Mouse (Mus musculus) midbrain, embryonic 13.5 days (tissue): Measurements from ENCODE around the gene Hba-a2. TPM values are rescaled to one million over a fixed set of nuclear protein-coding genes. Genes with fewer than 3 reads are reported as not detected.
"Not testable (repeated sequence)": the region's sequence is repeated elsewhere in the genome, so short reads cannot be mapped to it uniquely, and the experiment has no call there.

Experiments used
- ATAC-seq: fragments of 200-750 bp; cut with Nextera tagmentation; 2 replicates; pipeline ENCODE4 v1.8.0; 2017; ENCODE audit warnings: mild to moderate bottlenecking, moderate TSS enrichment, moderate library complexity
- H3K27ac ChIP-seq: fragments of 300-500 bp; sonication (generic); 2 replicates; pipeline ENCODE4 v1.5.1; 2015; ENCODE audit warnings: inconsistent platforms, mild to moderate bottlenecking, moderate library complexity
- H3K27me3 ChIP-seq: fragments of 300-500 bp; sonication (generic); 2 replicates; pipeline ENCODE4 v1.6.1; 2015; ENCODE audit warnings: mild to moderate bottlenecking, inconsistent platforms
- H3K36me3 ChIP-seq: fragments of 300-500 bp; sonication (generic); 2 replicates; pipeline ENCODE4 v1.6.1; 2015; ENCODE audit warnings: mild to moderate bottlenecking, inconsistent platforms
- H3K4me1 ChIP-seq: fragments of 300-500 bp; sonication (generic); replicated peaks from 2 replicates; pipeline ENCODE4 v1.6.1; 2015; ENCODE audit warnings: inconsistent platforms
- H3K4me2 ChIP-seq: fragments of 300-500 bp; sonication (generic); replicated peaks from 2 replicates; pipeline ENCODE4 v1.6.1; 2015; ENCODE audit warnings: moderate library complexity, mild to moderate bottlenecking, inconsistent platforms
- H3K4me3 ChIP-seq: fragments of 300-500 bp; sonication (generic); replicated peaks from 2 replicates; pipeline ENCODE4 v1.5.1; 2015; ENCODE audit warnings: mild to moderate bottlenecking, inconsistent platforms
- H3K9ac ChIP-seq: fragments of 300-500 bp; sonication (generic); replicated peaks from 2 replicates; pipeline ENCODE4 v1.6.1; 2015; ENCODE audit warnings: mild to moderate bottlenecking, inconsistent platforms
- H3K9me3 ChIP-seq: fragments of 300-500 bp; sonication (generic); 2 replicates; pipeline ENCODE4 v1.6.1; 2016; ENCODE audit warnings: mild to moderate bottlenecking, inconsistent platforms
- WGBS: fragments of 180-500 bp; shearing (Covaris S2); methylation state at CpG from one replicate; pipeline ENCODE4 v1.1.7; 2015; 5-methylcytosine and 5-hydroxymethylcytosine counted together
- polyA plus RNA-seq: library from polyadenylated mRNA; unstranded; fragments of >200 nt; fragmentation: Nextera tagmentation; extraction: Ambion mirVana; gene quantifications from 2 replicates; pipeline ENCODE4 v1.2.1, GENCODE M21; 2015

The Hba-a2 gene
- 5,740 and 6,263 TPM in 2 replicates for polyA plus RNA-seq

DNA sequence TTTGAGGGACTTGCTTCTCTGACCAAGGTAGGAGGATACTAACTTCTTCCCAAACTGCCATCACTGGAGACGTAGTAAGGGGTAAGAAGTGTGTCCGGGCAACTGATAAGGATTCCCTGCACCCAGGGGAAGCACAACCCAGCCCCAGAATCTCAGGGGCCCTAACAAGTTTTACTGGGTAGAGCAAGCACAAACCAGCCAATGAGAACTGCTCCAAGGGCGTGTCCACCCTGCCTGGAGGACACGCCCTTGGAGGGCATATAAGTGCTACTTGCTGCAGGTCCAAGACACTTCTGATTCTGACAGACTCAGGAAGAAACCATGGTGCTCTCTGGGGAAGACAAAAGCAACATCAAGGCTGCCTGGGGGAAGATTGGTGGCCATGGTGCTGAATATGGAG is at the start of gene Hba-a2:
Gene Hba-a2 (plus strand): TSS at position 287 of the 400 bp plus-strand sequence.
- H3K36me3 ChIP-seq, H3K4me3 ChIP-seq, H3K9ac ChIP-seq, H3K4me2 ChIP-seq, H3K4me1 ChIP-seq, H3K27me3 ChIP-seq, H3K27ac ChIP-seq, ATAC-seq, H3K9me3 ChIP-seq: not testable (repeated sequence)
- WGBS: no CpG with 5 or more reads among the region's 4 CpGs

DNA sequence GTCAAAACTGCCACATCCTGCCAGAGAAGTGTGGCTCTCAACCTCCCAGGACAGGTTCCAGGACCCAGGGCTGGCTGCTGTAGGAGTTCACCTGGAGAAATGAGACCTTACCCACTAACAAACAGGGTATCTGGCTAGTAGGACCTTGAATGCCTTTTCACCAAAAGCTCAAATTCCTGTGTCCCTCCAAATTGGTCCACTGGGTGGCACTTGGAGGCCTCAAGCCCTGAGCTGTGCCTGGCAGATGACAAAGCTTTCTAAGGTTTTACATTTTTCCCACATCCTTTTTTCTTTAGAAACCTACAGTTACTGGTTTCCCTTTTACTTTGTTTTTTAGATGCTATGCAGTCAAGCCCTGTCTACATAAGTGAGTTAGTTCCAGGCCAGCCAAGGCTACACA is 49.2 kb upstream of the Hba-a2 start:
- Histone ChIP-seq H3K4me2 (no peak overlapping the region), H3K9ac (no peak overlapping the region), H3K4me3 (no peak overlapping the region), H3K27me3 (no peaks in the 10 kb centered on the region), H3K27ac (no peak overlapping the region), H3K36me3 (peaks cover 63% of the 10 kb centered on the region), H3K4me1 (no peaks in the 10 kb centered on the region), H3K9me3 (no peaks in the 10 kb centered on the region)
- no peak for ATAC-seq

DNA sequence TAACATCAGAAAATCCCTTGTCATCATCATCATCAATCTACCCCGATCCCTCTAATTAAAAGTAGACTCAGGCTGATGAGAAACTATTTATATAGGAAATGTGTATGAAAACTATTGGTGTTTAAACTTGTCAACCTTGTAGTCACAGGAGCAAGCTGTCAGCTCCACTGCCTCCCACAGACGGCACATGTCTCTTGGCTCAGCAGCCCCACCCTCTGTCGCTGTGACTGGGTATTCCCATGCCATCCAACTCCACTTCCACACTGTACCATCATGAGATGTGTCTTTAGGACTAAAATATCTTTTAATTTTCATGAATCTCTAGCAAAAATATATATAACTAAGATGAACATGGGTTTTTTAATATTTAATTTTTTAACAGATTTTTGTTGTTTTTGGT is 47.9 kb upstream of the Hba-a2 start:
- Histone ChIP-seq H3K4me3 (no peak overlapping the region), H3K4me1 (no peaks in the 10 kb centered on the region), H3K27me3 (no peaks in the 10 kb centered on the region), H3K36me3 (peaks cover 75% of the 10 kb centered on the region), H3K27ac (no peak overlapping the region), H3K9ac (no peak overlapping the region), H3K4me2 (no peak overlapping the region), H3K9me3 (no peaks in the 10 kb centered on the region)
- no peak for ATAC-seq
- WGBS: 90% methylated on average over 3 of the region's 3 CpGs

DNA sequence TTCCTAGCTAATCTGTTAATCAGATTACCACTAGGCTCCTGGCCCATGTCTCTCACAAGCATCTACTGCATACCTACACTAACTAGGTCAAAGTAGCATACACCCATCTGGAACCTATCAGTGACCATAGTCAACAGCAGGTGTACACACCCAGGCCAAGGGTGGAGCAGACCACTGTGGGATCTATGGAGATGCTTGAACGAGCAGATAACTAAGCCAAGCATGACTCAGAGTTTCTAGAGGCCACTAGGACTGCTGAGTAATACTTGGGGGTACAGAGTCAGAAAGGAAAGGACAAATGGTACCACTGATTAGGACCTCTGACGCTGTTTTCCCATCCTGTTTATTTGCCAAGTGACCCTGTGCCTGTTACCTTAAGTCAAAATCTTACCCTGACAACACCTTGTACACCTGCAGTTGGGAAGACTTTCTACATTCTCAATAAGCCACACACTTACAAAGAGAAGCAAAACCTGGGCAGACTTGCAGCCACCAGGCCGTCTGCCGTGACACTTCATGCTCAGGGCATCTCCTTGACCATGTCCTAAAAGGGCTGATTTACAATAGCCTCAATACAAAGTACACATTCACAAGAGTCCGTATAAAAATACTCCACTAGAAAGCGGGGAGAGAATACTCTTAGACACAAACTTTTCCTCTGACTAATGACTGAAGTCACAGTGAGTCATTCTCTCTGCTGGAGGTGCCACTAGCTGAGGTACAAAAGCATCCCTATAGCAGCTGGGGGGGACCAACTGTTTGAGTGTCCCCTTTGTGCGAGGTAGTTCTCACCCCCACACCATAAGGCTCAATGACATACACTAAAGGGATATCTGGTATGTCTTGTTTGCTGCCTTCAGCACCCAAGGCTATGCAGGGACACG is 45.2 kb upstream of the Hba-a2 start:
- H3K4me2 ChIP-seq: no peak overlapping the region
- H3K36me3 ChIP-seq: peaks cover 75% of the 10 kb centered on the region
- no peak overlapping the region for H3K4me3 ChIP-seq
- no peak overlapping the region for H3K9ac ChIP-seq
- ATAC-seq: no peak
- H3K27me3 ChIP-seq: no peaks in the 10 kb centered on the region
- no peaks in the 10 kb centered on the region for H3K9me3 ChIP-seq
- WGBS: 93% methylated on average over 8 of the region's 8 CpGs
- no peak overlapping the region for H3K27ac ChIP-seq
- H3K4me1 ChIP-seq: no peaks in the 10 kb centered on the region

DNA sequence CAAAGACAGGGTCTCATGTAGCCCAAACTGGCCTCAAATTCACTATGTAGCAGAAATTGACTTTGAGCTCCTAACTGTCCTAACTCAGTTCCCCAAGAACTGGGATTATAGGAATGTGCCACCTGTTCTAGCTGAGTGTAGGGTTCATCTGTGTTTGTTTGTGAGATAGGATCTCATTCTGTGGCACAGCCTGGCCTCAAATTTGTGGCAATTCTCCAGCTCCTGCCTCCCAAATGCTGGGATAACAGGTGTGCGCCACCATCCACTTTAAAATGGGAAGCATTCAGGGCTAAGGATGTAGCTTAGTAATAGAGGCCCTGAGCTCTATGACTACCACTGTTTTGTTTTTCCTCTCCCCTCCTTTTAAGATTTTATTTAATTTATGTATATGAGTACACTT is 43.2 kb upstream of the Hba-a2 start:
- WGBS: 100% methylated on average over 1 of the region's 1 CpGs
- Histone ChIP-seq H3K9ac (no peak overlapping the region), H3K27ac (no peak overlapping the region), H3K9me3 (no peaks in the 10 kb centered on the region), H3K36me3 (peaks cover 57% of the 10 kb centered on the region), H3K4me1 (no peaks in the 10 kb centered on the region), H3K4me3 (no peak overlapping the region), H3K27me3 (no peaks in the 10 kb centered on the region), H3K4me2 (no peak overlapping the region)
- no peak for ATAC-seq

DNA sequence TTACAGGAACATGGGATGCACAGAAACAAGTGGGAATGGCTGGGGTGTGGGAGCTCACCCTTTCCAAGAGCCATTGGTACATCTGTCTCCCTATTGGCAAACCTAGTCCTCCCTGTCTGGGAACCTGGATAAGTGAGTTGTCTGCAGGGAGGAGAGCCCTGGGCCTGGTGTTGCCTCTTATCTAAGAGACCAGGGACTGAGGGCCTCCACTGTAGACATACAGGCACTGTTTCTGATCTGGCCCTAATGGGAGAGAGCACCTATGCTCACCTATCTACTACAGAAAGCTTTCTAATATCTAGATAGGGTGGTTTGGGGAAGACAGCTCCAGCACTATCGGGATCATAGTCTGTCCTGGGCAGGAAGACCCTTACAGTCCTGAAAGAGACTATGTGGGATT is 40.1 kb upstream of the Hba-a2 start:
- H3K36me3 ChIP-seq: peaks cover 50% of the 10 kb centered on the region
- no peak overlapping the region for H3K4me2 ChIP-seq
- H3K27ac ChIP-seq: no peak overlapping the region
- no peak overlapping the region for H3K4me3 ChIP-seq
- no peak for ATAC-seq
- WGBS: 94% methylated on average over 1 of the region's 1 CpGs
- H3K4me1 ChIP-seq: no peaks in the 10 kb centered on the region
- H3K9me3 ChIP-seq: no peaks in the 10 kb centered on the region
- H3K27me3 ChIP-seq: no peaks in the 10 kb centered on the region
- H3K9ac ChIP-seq: no peak overlapping the region

DNA sequence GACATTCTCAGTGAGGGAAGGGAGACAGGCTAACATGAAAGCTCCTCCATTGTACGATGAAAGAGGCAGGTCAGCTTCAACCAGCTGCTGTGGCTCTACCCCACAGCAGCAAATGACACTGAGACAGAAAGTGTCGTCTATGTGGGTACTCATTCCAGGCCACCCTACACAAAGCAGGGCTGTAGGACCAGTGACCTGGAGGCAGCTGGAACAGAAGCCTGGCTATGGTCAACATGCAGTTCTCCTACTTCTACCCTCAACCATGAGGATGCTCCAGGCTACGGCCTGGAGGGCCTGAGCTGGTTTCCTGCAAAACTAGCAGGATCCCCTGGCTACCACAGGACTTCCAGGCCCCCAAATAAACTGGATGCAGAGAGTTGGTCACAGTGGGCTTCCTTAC is 39.7 kb upstream of the Hba-a2 start:
- no peak overlapping the region for H3K27ac ChIP-seq
- H3K4me2 ChIP-seq: no peak overlapping the region
- H3K27me3 ChIP-seq: no peaks in the 10 kb centered on the region
- H3K9me3 ChIP-seq: no peaks in the 10 kb centered on the region
- H3K4me3 ChIP-seq: no peak overlapping the region
- WGBS: 87% methylated on average over 3 of the region's 3 CpGs
- no peak overlapping the region for H3K9ac ChIP-seq
- no peak for ATAC-seq
- H3K36me3 ChIP-seq: peaks cover 47% of the 10 kb centered on the region
- H3K4me1 ChIP-seq: no peaks in the 10 kb centered on the region

DNA sequence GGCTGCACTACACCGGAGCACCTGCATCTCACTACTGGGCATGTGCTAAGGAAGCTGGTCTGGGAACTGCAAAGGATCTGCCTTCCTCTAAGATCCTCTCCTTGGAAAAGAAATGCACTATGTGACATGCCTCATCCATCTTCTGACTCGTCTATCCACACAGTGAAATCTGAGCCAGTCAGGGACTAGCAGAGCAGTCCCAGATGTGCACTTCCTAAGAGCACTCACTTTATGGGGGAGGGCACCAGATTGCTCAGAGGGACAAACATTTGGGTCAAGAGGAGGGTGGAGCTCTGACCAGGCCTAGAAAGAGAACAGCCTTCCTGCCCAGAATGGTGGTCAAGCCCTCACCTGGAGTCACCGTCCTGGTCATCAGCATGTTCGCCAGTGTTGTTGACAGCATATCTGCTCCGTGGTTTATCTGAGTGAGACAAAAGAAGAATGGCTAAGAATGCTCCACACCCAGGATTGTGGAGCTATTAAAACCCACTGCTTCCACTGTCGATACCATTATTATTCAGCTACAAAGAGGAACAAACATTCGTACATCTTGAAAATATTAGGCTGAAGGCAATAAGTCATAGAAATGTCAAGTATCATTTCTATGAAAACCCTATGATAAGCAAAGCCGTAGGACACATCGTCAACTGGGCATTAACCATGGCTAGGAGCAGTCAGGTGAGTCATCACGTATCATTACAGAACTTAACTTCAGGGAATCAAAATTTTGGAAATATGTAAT is 33.4 kb upstream of the Hba-a2 start:
- no peaks in the 10 kb centered on the region for H3K27me3 ChIP-seq
- H3K4me3 ChIP-seq: no peak overlapping the region
- no peaks in the 10 kb centered on the region for H3K9me3 ChIP-seq
- no peak overlapping the region for H3K9ac ChIP-seq
- no peak overlapping the region for H3K4me2 ChIP-seq
- 93% methylated on average over 10 of the region's 10 CpGs for WGBS
- H3K4me1 ChIP-seq: peaks cover 15% of the 10 kb centered on the region
- ATAC-seq: no peak
- peaks cover 20% of the 10 kb centered on the region for H3K36me3 ChIP-seq
- H3K27ac ChIP-seq: no peak overlapping the region

DNA sequence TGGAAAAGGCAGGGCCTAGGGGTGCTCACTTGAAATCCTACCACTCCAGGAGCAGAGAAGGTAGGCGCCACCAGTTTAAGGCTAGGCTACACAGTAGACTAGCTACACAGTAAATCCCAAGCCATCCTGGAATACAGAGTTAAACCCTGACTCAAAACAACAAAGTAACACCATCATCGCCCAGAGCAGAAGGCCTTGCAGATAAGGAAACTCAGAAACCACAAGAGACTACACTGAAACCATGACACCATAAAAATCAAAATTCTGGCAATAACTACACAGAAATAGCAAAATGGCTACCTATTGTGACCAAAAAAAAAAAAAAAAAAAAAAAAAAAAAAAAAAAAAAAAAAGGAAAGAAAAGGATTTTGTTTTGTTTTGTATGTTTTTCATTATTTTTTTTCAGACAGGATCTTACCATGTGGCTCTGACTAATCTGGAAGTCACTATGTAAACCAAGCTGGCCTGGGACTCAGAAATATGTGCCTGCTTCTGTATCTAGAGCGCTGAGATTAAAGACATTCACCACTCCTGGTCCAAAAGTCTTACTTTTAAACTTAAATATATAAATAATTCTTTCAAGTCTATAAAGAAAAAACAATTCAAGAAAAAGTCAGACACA is 31.1 kb upstream of the Hba-a2 start:
- Histone ChIP-seq H3K4me3 (no peak overlapping the region), H3K27me3 (peaks cover 9% of the 10 kb centered on the region; the same call in 1 of the 2 replicates), H3K9ac (no peak overlapping the region), H3K36me3 (peaks cover 14% of the 10 kb centered on the region), H3K27ac (no peak overlapping the region), H3K9me3 (no peaks in the 10 kb centered on the region), H3K4me1 (peaks cover 19% of the 10 kb centered on the region), H3K4me2 (no peak overlapping the region)
- WGBS: 94% methylated on average over 3 of the region's 3 CpGs
- ATAC-seq: no peak

DNA sequence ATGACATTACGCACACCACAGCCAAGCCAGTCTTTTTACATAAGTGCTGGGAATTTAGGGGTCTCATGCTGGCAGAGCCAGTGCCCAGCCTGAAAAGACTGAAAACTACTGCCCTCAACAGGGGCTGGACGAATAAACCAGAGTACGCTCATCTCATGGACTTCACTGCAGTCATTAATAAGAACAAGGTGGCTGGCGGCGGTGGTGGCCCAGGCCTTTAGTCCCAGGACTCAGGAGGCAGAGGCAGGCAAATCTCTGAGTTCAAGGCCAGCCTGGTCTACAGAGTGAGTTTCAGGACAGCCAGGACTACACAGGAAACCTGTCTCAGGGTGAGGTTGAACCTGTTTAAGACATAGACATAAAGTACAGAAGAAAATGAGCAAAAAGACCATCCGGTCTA is 30.1 kb upstream of the Hba-a2 start:
- Histone ChIP-seq H3K9ac (no peak overlapping the region), H3K27ac (no peak overlapping the region), H3K9me3 (no peaks in the 10 kb centered on the region), H3K27me3 (peaks cover 10% of the 10 kb centered on the region; the same call in 1 of the 2 replicates), H3K4me3 (no peak overlapping the region), H3K4me2 (no peak overlapping the region), H3K36me3 (peaks cover 8% of the 10 kb centered on the region; the same call in 1 of the 2 replicates), H3K4me1 (peaks cover 19% of the 10 kb centered on the region)
- 94% methylated on average over 6 of the region's 6 CpGs for whole genome bisulfite sequencing
- no peak for ATAC-seq

DNA sequence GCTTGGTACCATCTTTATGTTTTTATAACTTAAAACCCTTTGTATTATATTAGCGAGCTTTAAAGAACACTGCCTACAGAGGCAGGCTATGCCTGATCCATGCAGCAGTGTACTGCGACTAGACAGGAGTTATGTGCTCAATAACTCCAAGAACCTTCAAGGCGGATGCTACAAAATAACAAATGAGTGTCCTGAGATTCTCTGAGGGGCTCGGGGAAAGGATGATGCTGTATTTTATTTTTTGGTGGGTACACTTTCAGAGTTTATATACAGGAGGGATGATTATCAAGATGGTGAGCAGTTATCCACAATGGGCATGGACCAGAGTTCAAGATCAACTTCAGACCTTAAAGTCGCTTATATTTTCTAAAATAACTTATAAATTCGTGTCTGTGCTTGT is 29.5 kb upstream of the Hba-a2 start:
- ATAC-seq: no peak; the same call in 1 of the 2 replicates

More for the DNA sequence above, 29.5 kb upstream of the Hba-a2 start:
- WGBS: 30% methylated on average over 6 of the region's 6 CpGs
- Histone ChIP-seq H3K9ac (peak overlapping the region; percentile 92), H3K4me3 (peak overlapping the region; percentile 77), H3K27ac (peak overlapping the region; percentile 97), H3K4me1 (peaks cover 19% of the 10 kb centered on the region), H3K9me3 (no peaks in the 10 kb centered on the region), H3K4me2 (peak overlapping the region; percentile 64), H3K36me3 (peaks cover 8% of the 10 kb centered on the region; the same call in 1 of the 2 replicates), H3K27me3 (peaks cover 15% of the 10 kb centered on the region; the same call in 1 of the 2 replicates)
